Mouse (Mus musculus) embryonic fibroblast, embryonic 13.5 days (primary cell): ENCODE measurements around the gene Lcat. TPM values are rescaled to one million over a fixed set of nuclear protein-coding genes. Genes with fewer than 3 reads are reported as not detected.

ENCODE experiments used
- H3K27ac ChIP-seq: 2 replicates; pipeline ENCODE4 v1.5.1; 2012; ENCODE audit warnings: low read length, control low read depth, inconsistent platforms; ENCODE audit not compliant: insufficient read depth
- H3K4me1 ChIP-seq: 2 replicates; pipeline ENCODE4 v1.6.1; 2011; ENCODE audit warnings: low read length; ENCODE audit not compliant: control insufficient read depth, insufficient read depth
- H3K4me3 ChIP-seq: 2 replicates; pipeline ENCODE4 v1.5.1; 2011; ENCODE audit warnings: mild to moderate bottlenecking, control low read depth, low read length; ENCODE audit not compliant: insufficient read depth
- CTCF ChIP-seq: IDR thresholded peaks from 2 replicates; pipeline ENCODE4 v1.5.1; 2011; ENCODE audit warnings: mild to moderate bottlenecking, control low read depth, low read length, moderate library complexity, borderline replicate concordance; ENCODE audit not compliant: insufficient read depth
- POLR2A ChIP-seq: IDR thresholded peaks from 2 replicates; pipeline ENCODE4 v1.6.1; 2011; ENCODE audit warnings: low read depth, mild to moderate bottlenecking, control low read depth, low read length, moderate library complexity
- polyA plus RNA-seq: library from polyadenylated mRNA; stranded (reverse); fragments of >200 nt; gene quantifications from 2 replicates; pipeline ENCODE4 v1.2.4, GENCODE M21; 2011; ENCODE audit warnings: low read depth; ENCODE audit not compliant: missing spikeins, insufficient read length

The Lcat gene
- polyA plus RNA-seq, 1 experiment = 3.9 TPM

GRCm38 (mm10) chr8:105966692-105967311 lies 23.6 kb upstream of the Lcat start:
- Histone ChIP-seq H3K27ac (no peak overlapping the region), H3K4me3 (peak overlapping the region; percentile 36), H3K4me1 (peaks cover 3% of the 10 kb centered on the region; the same call in 1 of the 2 replicates)
- TF ChIP-seq CTCF (no peak), POLR2A (no peak)

- peaks cover 3% of the 10 kb centered on the region; the same call in 1 of the 2 replicates for H3K4me1 ChIP-seq
- H3K4me3 ChIP-seq = peak within 1 kb of the TSS; percentile 65
- H3K27ac ChIP-seq = peak within 1 kb of the TSS; percentile 95
- TF ChIP-seq POLR2A (peak; percentile 87), CTCF (no peak)
Measured at GRCm38 (mm10) chr8:105965905-105966341, 22.7 kb upstream of the Lcat start, which contains the start of gene Slc12a4. TSS of gene Slc12a4 (minus strand) at chr8:105966097.

GRCm38 (mm10) chr8:105965266-105965904 lies 22.2 kb upstream of the Lcat start:
- Histone ChIP-seq H3K27ac (peak overlapping the region; percentile 95), H3K4me1 (peaks cover 3% of the 10 kb centered on the region; the same call in 1 of the 2 replicates), H3K4me3 (peak overlapping the region; percentile 65)
- TF ChIP-seq POLR2A (peak; percentile 51; the same call in 1 of the 2 replicates), CTCF (no peak)

GRCm38 (mm10) chr8:105964506-105965265 lies 21.5 kb upstream of the Lcat start:
- H3K4me3 ChIP-seq = peak overlapping the region; percentile 65
- H3K27ac ChIP-seq = peak overlapping the region; percentile 95
- TF ChIP-seq CTCF (no peak), POLR2A (0 out of 2 replicates have a peak, but pooled peaks have one; percentile 16)
- peaks cover 3% of the 10 kb centered on the region; the same call in 1 of the 2 replicates for H3K4me1 ChIP-seq

GRCm38 (mm10) chr8:105961536-105961935 lies 18.4 kb upstream of the Lcat start:
- TF ChIP-seq POLR2A (no peak), CTCF (no peak)
- Histone ChIP-seq H3K4me1 (peaks cover 6% of the 10 kb centered on the region), H3K27ac (no peak overlapping the region), H3K4me3 (no peak overlapping the region)

- TF ChIP-seq POLR2A = no peak
- TF ChIP-seq CTCF = no peak
- Histone ChIP-seq H3K4me3 (no peak overlapping the region), H3K4me1 (peaks cover 6% of the 10 kb centered on the region), H3K27ac (no peak overlapping the region)
Measured at GRCm38 (mm10) chr8:105961101-105961500, 17.9 kb upstream of the Lcat start.

GRCm38 (mm10) chr8:105959350-105959749 lies 16.2 kb upstream of the Lcat start:
- Histone ChIP-seq H3K4me1 (peaks cover 6% of the 10 kb centered on the region), H3K27ac (no peak overlapping the region), H3K4me3 (no peak overlapping the region)
- TF ChIP-seq CTCF = no peak
- TF ChIP-seq POLR2A = no peak

GRCm38 (mm10) chr8:105957813-105958212 lies 14.6 kb upstream of the Lcat start:
- H3K4me1 ChIP-seq = peaks cover 4% of the 10 kb centered on the region
- H3K27ac ChIP-seq = peak overlapping the region; percentile 17; the same call in 1 of the 2 replicates
- TF ChIP-seq CTCF = no peak
- no peak for TF ChIP-seq POLR2A
- no peak overlapping the region for H3K4me3 ChIP-seq

GRCm38 (mm10) chr8:105956556-105956955 lies 13.4 kb upstream of the Lcat start:
- H3K4me3 ChIP-seq = no peak overlapping the region
- H3K4me1 ChIP-seq = peaks cover 6% of the 10 kb centered on the region
- H3K27ac ChIP-seq = no peak overlapping the region
- TF ChIP-seq CTCF = no peak
- TF ChIP-seq POLR2A = no peak

GRCm38 (mm10) chr8:105951057-105951659 lies 8.0 kb upstream of the Lcat start:
- Histone ChIP-seq H3K4me3 (no peak overlapping the region), H3K4me1 (0 out of 2 replicates have a peak, but pooled peaks cover 3% of the 10 kb centered on the region), H3K27ac (peak overlapping the region; percentile 14)
- TF ChIP-seq CTCF = no peak
- no peak for TF ChIP-seq POLR2A
